Mouse (Mus musculus) thymus, adult 2 months (tissue): ENCODE results near the gene B3galt1.

Experiments used
- CTCF ChIP-seq: fragments of 200-500 bp; IDR thresholded peaks from 2 replicates; pipeline ENCODE4 v1.5.1; 2012; ENCODE audit warnings: mild to moderate bottlenecking, control low read depth, low read length, moderate library complexity, borderline replicate concordance; ENCODE audit not compliant: control insufficient read depth, poor library complexity, insufficient read depth; ENCODE audit errors: extremely low read depth
- POLR2A ChIP-seq: fragments of 200-500 bp; IDR thresholded peaks from 2 replicates; pipeline ENCODE4 v1.6.1; 2012; ENCODE audit warnings: mild to moderate bottlenecking, low read length, control low read depth, moderate library complexity; ENCODE audit not compliant: control insufficient read depth, poor library complexity, insufficient read depth; ENCODE audit errors: extremely low read depth

- no peak for TF ChIP-seq CTCF
- TF ChIP-seq POLR2A, result no peak
These were observed 49.3 kb upstream of the B3galt1 start for GRCm38 (mm10) chr2:67516405-67516804.
